Mouse (Mus musculus) brain, embryonic 14.5 days (tissue): ENCODE data around the gene Adam33. TPM values are rescaled to one million over a fixed set of nuclear protein-coding genes. Genes with fewer than 3 reads are reported as not detected.
"Not testable (repeated sequence)": the region's sequence is repeated elsewhere in the genome, so short reads cannot be mapped to it uniquely, and the experiment has no call there.

Source experiments
- DNase-seq: peaks from one replicate; pipeline ENCODE4 v3.0.0-alpha.2; 2011; ENCODE audit warnings: low read depth
- CTCF ChIP-seq: fragments of 200-500 bp; IDR thresholded peaks from 2 replicates; pipeline ENCODE4 v1.5.1; 2012; ENCODE audit warnings: inconsistent platforms, mild to moderate bottlenecking, moderate library complexity, borderline replicate concordance; ENCODE audit not compliant: insufficient read depth, insufficient read length; ENCODE audit errors: extremely low read depth
- POLR2A ChIP-seq: fragments of 200-500 bp; IDR thresholded peaks from 2 replicates; pipeline ENCODE4 v1.6.1; 2012; ENCODE audit warnings: mild to moderate bottlenecking, inconsistent platforms, borderline replicate concordance; ENCODE audit not compliant: poor library complexity, insufficient read depth, insufficient read length, severe bottlenecking; ENCODE audit errors: extremely low read depth
- polyA plus RNA-seq: library from polyadenylated mRNA; depleted of rRNA; stranded (reverse); fragments of >200 nt; gene quantifications from 2 replicates; pipeline ENCODE4 v1.2.3, GENCODE M21; 2012

The Adam33 gene
- polyA plus RNA-seq, 1 experiment: 5.4 TPM

DNA sequence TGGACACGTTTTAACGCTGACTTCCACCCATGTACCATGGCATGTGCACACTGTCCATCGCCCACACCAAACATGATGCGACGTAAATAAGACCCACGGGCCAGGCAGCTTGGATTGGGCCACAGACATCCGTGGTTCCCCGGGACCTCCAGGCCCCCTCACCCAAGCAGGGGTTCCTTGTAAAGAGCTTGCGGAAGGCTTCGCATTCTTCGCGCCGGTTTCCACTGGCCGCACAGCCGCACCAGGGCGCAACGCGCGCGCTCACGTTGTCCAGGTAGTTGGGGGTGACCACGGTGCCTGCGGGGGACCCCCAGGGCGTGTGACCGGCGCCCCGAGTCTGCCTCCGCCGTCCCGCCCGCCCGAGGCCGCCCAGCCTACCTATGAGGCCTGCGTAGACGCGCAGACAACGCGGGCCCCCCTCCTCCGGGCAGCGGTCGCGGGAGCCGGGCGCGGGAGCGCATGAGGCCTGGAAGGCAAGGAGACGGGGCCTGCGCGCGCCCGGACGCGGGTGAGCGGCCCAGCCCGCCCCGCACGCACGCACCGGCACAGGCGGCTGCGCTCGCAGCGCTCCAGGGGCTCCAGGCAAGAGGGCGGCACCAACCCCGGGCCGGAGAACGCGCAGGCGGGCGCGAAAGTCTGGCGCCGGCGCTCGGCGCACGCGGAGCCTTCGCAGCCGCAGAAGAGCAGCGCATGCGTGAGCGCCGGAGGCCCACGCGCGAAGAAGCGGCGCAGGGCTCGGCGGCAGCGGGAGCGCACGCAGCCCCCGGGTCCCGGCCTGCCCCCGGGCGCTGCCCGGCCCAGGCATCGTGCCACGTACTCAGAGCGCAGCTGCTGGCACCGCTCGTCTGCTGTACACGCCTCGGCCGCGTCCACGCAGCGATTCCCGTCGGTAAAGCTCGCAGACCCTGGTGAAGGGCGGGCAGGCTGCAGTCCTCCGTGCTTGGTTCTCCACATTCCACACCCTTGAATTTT is 22.5 kb downstream of the Adam33 start:
- DNase-seq: peak; percentile 80
- TF ChIP-seq CTCF: no peak
- peak; percentile 34; the same call in 1 of the 2 replicates for TF ChIP-seq POLR2A

DNA sequence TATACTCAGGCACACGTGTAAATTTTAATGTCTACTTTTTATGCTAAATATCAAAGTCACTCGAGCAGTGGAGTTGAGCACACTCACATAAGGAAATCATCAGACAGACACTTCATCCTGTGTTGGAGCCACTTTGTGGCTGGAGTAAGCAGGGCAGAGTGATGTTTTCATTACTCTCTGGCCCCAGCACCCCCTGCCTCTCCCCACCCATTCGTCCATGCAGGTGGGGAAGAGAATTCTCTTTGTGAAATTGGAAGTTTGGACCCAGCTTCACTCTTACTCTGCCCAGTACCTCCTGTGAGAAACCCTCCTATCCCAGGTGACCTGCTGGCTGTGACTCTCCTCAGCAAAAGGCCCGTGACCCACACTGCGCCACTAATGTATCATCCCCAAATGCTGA is 24.9 kb downstream of the Adam33 start:
- no peak for DNase-seq
- TF ChIP-seq POLR2A (no peak), CTCF (no peak)

DNA sequence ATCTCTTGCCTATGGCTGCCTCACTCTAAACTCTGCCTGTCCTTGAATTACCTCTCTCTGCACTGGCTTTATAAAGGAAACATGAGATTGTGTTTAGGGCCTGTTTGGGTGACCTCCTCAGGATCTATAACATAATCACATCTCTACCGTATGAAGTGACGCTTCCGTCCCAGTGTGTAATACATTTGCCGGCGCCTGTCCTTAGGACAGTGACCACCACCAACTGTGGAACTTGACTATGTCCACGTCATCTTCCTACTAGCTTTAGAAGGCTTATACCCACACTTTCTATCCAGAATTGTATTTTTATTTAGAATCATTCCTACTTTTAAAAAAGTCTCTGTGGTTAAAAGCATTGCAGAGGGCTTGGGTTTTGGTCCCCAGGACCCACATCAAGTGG is 25.4 kb downstream of the Adam33 start:
- no peak for DNase-seq
- TF ChIP-seq CTCF (no peak), POLR2A (no peak)

DNA sequence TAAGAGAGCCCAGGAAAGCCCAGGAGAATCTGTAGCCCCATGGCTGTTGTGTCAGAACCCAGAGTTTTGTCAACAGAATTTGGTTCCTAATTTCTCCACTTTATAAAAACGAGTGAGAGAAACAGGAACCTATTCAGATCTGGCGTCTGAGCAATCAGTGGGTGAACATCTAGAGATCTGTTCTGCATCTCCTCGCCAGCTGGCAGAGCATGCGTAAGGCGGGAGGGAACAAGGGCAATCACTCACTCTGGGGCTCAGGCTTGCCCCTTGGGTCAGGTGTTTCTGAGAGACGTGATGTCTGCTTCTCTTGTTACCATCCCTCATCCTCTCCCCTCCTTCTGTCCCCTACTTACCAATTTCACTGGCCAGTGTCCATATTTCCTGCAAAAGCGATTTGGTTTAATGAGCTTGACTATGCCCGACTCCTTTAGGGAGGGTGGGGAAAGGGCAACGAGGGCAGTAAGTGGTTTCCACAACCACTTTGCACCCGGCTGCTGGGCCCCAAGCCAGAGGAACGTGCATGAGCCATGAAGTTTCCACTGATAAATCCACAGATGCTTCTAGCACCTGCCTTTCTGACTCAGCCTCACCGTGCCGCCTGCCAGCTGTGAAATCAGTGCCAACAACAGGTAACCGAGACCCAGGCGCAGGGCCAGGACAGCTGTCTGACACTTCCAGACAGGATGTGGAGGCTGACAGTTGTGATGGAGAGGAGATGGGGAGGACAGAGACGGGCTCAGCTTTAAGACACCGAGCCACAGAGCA is 26.2 kb downstream of the Adam33 start:
- DNase-seq: peak; percentile 28
- TF ChIP-seq CTCF (no peak), POLR2A (no peak)

DNA sequence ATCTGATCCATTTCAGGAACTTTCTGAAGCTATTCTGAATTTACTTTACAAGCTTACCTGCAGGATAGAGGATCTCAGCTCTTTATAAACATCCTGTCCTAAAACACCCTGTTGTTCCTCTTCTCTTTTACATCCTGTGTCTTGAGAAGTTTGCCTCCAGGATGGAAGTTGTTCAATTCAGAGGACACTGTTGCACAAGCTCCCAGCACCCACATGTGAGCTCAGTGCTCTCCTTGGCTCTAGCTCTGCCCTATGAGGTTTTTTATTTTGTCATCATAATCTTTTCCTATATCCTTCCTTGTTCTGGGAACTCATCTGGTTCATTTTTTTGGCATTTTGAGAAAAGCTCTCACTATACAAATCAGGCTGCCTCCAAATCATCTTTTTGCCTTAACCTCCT is 26.9 kb downstream of the Adam33 start:
- DNase-seq: no peak
- TF ChIP-seq CTCF (no peak), POLR2A (no peak)

DNA sequence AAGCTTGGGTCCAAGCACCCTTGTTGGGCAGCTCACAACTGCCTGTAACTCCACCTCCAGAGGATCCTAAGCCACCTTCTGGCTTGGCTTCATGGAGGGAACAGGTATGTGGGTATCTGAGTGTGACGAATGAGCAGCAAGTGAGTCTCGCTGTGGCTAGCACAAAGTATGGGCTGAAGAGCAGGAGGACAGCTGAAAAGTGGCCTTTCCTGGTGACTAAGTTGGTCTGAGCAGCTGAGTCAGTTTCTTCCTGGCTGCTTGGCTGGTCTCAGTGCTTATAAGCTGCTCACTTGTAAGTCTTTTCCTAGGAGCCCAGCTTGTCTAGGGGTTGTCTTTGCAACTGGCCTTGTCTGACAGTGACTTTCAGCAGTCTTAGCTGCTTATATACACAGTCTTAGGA is 27.3 kb downstream of the Adam33 start:
- DNase-seq: no peak
- TF ChIP-seq CTCF: no peak

DNA sequence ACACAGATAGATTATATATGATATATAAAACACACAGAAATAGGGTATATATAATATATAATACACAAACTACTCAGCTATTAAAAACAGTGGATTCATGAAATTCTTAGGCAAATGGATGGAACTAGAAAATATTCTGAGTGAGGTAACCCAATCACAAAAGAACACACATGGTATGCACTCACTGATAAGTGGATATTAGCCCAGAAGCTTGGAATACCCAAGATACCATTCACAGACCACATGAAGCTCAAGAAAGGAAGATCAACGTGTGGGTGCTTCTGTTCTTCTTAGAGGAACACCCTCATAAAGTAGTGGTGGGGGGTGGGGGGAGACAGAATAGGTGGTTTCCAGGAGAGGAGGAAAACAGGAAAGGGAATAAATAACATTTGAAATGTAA is 32.2 kb downstream of the Adam33 start:
- DNase-seq: not testable (repeated sequence)

DNA sequence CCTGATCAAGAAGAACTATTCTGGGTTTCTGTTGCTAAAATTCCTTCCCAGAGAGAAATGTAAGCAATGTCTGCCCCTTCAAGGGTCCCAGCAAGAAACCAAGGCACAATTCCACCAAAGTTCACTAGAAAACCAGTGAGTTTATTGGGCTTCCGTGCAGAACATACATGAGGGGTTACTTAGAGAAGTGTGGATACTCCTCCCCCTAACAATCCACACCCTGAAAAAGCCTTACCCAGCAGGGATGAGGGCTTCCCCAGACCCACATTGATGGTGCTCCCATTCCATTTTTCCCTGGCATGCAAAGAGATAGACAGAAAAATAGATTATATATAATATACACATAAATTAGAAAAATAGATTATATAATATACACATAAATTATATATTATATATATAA is 32.6 kb downstream of the Adam33 start:
- no peak for DNase-seq

DNA sequence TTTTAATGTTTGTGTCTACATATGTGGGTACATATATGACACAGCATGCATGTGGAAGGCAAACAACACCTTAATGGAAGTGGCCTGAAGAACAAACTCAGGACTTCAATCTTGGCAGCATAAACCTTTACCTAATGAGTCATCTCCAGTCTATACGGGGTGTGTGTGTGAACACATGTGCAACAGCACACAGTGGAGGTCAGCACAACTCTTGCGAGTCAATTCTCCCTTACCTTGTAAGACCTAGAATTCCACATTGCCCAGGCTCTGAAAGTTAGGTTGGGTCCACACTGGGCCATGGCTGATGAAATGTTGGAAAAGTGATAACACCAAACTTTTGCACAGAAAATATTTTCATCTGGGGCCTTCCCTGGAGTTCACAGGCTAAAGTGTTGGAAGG is 33.1 kb downstream of the Adam33 start:
- TF ChIP-seq POLR2A: no peak
- no peak for TF ChIP-seq CTCF
- no peak for DNase-seq

More for the DNA sequence above, 32.6 kb downstream of the Adam33 start:
- no peak for TF ChIP-seq CTCF
- no peak for TF ChIP-seq POLR2A

DNA sequence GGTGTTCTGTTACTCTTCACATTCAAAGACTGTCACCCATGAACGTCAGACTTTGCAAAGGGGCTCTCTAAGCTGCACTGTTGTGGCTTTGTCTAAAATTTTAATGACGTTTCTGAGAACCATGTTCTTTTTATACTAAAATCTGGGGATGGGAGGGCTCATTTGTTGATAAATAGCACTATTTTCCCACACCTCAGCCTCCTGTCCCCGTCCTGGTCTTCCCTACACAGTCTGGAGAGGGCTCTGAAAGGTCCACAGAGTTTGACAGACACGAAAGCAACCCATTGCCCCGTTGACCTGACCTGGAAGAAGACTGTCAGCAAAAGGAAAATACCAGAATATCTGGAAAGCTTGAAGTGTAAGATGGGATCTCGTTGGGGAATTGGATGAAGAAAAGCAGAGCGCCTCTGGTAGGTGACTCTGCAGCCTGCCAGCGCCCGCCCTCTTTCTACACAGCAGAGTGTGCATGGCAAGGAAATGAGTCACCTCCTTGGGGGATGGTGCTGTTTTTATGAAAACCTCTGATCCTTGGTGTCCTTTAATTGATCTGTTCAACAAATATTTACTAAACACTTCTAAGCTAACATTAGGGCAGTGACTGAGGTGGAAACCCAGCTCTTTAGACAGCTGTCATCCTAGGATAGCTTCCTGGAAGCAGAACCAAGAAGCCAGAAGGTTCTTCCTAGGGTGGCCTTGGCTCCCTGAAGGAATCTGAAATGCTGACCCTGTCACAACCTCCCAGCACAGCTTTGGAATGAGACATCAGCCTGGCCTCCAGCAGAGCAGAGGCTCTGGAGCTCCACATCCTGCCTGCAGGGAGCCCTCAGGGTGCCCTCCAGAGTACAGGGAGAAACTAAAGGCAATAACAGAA is 34.3 kb downstream of the Adam33 start:
- DNase-seq: no peak

DNA sequence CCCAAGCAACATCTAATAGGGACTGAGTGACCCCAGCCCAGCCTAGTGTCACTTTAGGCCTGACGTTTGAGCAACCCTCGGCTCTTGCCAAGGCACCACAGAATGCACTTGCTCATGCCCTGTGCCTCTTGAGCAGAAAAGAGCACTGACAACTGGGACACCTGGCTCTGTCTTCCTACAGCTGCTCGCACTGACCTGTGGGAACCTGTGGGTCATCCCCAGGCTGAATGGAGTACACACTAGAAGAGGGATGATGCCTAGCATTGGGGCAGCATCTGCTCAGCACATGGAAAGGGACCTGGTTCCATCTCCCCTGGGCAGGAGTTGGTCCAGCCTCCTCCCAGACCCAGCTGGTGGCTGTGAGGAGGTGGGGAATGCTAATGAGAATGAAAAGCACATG is 36.7 kb downstream of the Adam33 start:
- TF ChIP-seq POLR2A (no peak), CTCF (no peak)
- DNase-seq: no peak

More for the DNA sequence above, 34.3 kb downstream of the Adam33 start:
- TF ChIP-seq POLR2A: no peak
- no peak for TF ChIP-seq CTCF
